In genomic region chr7:115477763-115478162, GRCm38 (mm10) we compare ENCODE assay signal across 26 mouse cellular contexts.
DNase-seq lines count a peak whose midpoint lies in the region; TF ChIP-seq lines count a peak whose summit lies in the region.
"Had no signal": no experiment of that assay in that cellular context is flagged by ENCODE, and none has a peak within 500 bp of the region (broad histone marks: within the 10 kb centered on the region; RNA-seq: fewer than 3 reads in every experiment).

No protein-coding gene starts in this region.

- H3K4me1 ChIP-seq in heart, adult 2 months (ENCODE audit: control insufficient read depth, insufficient read depth, low read length): peaks cover 2% of the 10 kb centered on the region; the same call in 1 of the 2 replicates
- H3K4me1 ChIP-seq: intestine, embryonic 15.5 days had no signal

- H3K36me3 ChIP-seq in heart, adult 2 months (ENCODE audit: control insufficient read depth, insufficient read depth, low read length): no peaks in the 10 kb centered on the region
- H3K36me3 ChIP-seq: embryonic facial prominence, embryonic 10.5 days; embryonic facial prominence, embryonic 13.5 days; forebrain, embryonic 15.5 days; heart, embryonic 13.5 days; hindbrain, embryonic 10.5 days; hindbrain, embryonic 13.5 days; intestine, embryonic 15.5 days had no signal

- no peaks in the 10 kb centered on the region for H3K79me2 ChIP-seq in heart, adult 2 months (replicated peaks; ENCODE audit: control insufficient read depth, insufficient read depth, low read length)

- no peak for TF ChIP-seq POLR2A in heart, adult 2 months (IDR thresholded peaks at IDR 0.05; ENCODE audit: insufficient read depth, low read depth, low read length)

- TF ChIP-seq EP300 in heart, adult 2 months (IDR thresholded peaks at IDR 0.05; ENCODE audit: insufficient read depth, low read depth, low read length): no peak

- 66% methylated on average over 2 of the region's 2 CpGs for WGBS in heart, adult 2 months

- H3K27me3 ChIP-seq in heart, adult 2 months (ENCODE audit: control insufficient read depth, insufficient read depth, low read length): no peaks in the 10 kb centered on the region
- H3K27me3 ChIP-seq: CH12.LX; forebrain, embryonic 12.5 days; forebrain, embryonic 15.5 days; heart, embryonic 13.5 days; hindbrain, embryonic 13.5 days; intestine, embryonic 15.5 days had no signal

- intact Hi-C loops in gastrocnemius, adult 2 months (cut with DNase I): loop anchor here (5.0 kb wide), 2 partner anchors 70 to 555 kb away; no protein-coding TSS in a partner anchor
- intact Hi-C loops in heart, adult 2 months (cut with DNase I): no loop called here
- intact Hi-C loops in heart, postnatal 25 days (cut with DNase I): no loop called here

- H3K27ac ChIP-seq in gastrocnemius, adult 2 months: peak overlapping the region; percentile 94
- peak overlapping the region; percentile 28 for H3K27ac ChIP-seq in heart, adult 2 months
- H3K27ac ChIP-seq: embryonic facial prominence, embryonic 10.5 days; embryonic facial prominence, embryonic 13.5 days; forebrain, embryonic 12.5 days; forebrain, embryonic 15.5 days; heart, embryonic 13.5 days; hindbrain, embryonic 10.5 days; hindbrain, embryonic 13.5 days; intestine, embryonic 15.5 days had no signal

- no peak overlapping the region for H3K4me3 ChIP-seq in gastrocnemius, adult 2 months
- no peak overlapping the region for H3K4me3 ChIP-seq in heart, adult 2 months
- H3K4me3 ChIP-seq: embryonic facial prominence, embryonic 10.5 days; embryonic facial prominence, embryonic 13.5 days; erythroblast, embryonic 14.5 days; forebrain, embryonic 12.5 days; forebrain, embryonic 15.5 days; heart, embryonic 13.5 days; hindbrain, embryonic 10.5 days; hindbrain, embryonic 13.5 days; intestine, embryonic 15.5 days had no signal

- DNase-seq in gastrocnemius, adult 2 months: peak; percentile 40
- DNase-seq in gastrocnemius, postnatal 10 days: no peak
- DNase-seq in heart, adult 2 months: no peak
- no peak for DNase-seq in heart, postnatal 25 days (ENCODE audit: low spot score)
- peak; percentile 10 for DNase-seq in brain, adult 2 months (ENCODE audit: low read depth, low spot score)
- DNase-seq in right cerebral cortex, adult 18-20 months: no peak
- DNase-seq: adrenal gland, adult 2 months; adrenal gland, postnatal 14 days; B cell, adult 2 months; cerebellum, adult 11-12 months; cerebellum, adult 8-10 months; cerebellum, postnatal 36 days; embryo, embryonic 11 days; heart, postnatal 36 days; kidney, adult 11 months; kidney, adult 8-10 months had no signal

- TF ChIP-seq CTCF in gastrocnemius, adult 2 months (IDR thresholded peaks at IDR 0.05): no peak
- TF ChIP-seq CTCF in heart, adult 2 months (IDR thresholded peaks at IDR 0.05): no peak

- H3K9ac ChIP-seq in heart, adult 2 months (ENCODE audit: low read depth, low read length): no peak overlapping the region
- H3K9ac ChIP-seq: embryonic facial prominence, embryonic 13.5 days; forebrain, embryonic 12.5 days; forebrain, embryonic 15.5 days; heart, embryonic 13.5 days; hindbrain, embryonic 13.5 days; intestine, embryonic 15.5 days had no signal

Comparison
In these comparisons a context has a peak if more than half of its experiments do, and no peak if none do; other contexts are left out.
1. DNase-seq: peak in gastrocnemius, adult 2 months (single experiment) and brain, adult 2 months (single experiment); none in gastrocnemius, postnatal 10 days (single experiment), heart, adult 2 months (0 of 2), heart, postnatal 25 days (single experiment) and right cerebral cortex, adult 18-20 months (single experiment).